Comparison of ENCODE assay signal across 26 mouse cellular contexts in the genomic region with DNA sequence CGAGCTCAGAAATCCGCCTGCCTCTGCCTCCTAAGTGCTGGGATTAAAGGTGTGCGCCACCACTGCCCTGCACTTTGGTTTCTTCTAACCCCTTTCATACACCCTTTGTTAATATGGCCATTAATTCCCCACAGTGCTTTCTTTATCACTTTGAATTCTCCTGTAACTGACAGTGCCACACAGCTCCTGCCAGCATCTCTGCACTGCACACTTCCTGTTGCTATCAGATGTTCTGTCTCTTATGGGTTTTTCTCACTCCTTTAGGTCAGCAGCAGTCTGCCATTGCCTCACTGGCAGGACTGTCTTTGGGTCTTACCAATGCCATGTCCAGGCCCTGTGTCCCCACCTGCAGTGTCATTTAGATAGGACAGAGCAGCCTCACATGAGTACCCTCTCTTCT. TPM values are rescaled to one million over a fixed set of nuclear protein-coding genes. Genes with fewer than 3 reads are reported as not detected.
DNase-seq lines count a peak whose midpoint lies in the region; ATAC-seq and TF ChIP-seq lines count a peak whose summit lies in the region.
"Had no signal": no experiment of that assay in that cellular context is flagged by ENCODE, and none has a peak within 500 bp of the region (broad histone marks: within the 10 kb centered on the region; RNA-seq: fewer than 3 reads in every experiment).

No protein-coding gene starts in this region.

- peaks cover 7% of the 10 kb centered on the region for H3K4me1 ChIP-seq in heart, embryonic 12.5 days (replicated peaks)
- H3K4me1 ChIP-seq in limb, embryonic 10.5 days: peaks cover 3% of the 10 kb centered on the region; the same call in 1 of the 2 replicates
- H3K4me1 ChIP-seq in cerebellum, adult 2 months (ENCODE audit: control insufficient read depth, insufficient read depth, low read length): peaks cover 3% of the 10 kb centered on the region
- H3K4me1 ChIP-seq: embryonic facial prominence, embryonic 12.5 days had no signal

- H3K27me3 ChIP-seq in heart, embryonic 12.5 days (replicated peaks): no peaks in the 10 kb centered on the region
- H3K27me3 ChIP-seq in limb, embryonic 10.5 days (ENCODE audit: low read depth, poor library complexity, severe bottlenecking): no peaks in the 10 kb centered on the region
- H3K27me3 ChIP-seq in cerebellum, adult 2 months (ENCODE audit: control insufficient read depth, insufficient read depth, low read length): no peaks in the 10 kb centered on the region
- H3K27me3 ChIP-seq: CH12.LX; embryonic facial prominence, embryonic 12.5 days; forebrain, embryonic 13.5 days; forebrain, embryonic 15.5 days; Patski had no signal

- no peaks in the 10 kb centered on the region; the same call in 1 of the 2 replicates for H3K9me3 ChIP-seq in heart, embryonic 12.5 days (replicated peaks)
- H3K9me3 ChIP-seq in limb, embryonic 10.5 days (replicated peaks): no peaks in the 10 kb centered on the region
- H3K9me3 ChIP-seq: embryonic facial prominence, embryonic 10.5 days; embryonic facial prominence, embryonic 12.5 days; forebrain, embryonic 13.5 days; forebrain, embryonic 15.5 days; G1E had no signal

- 85% methylated on average over 3 of the region's 3 CpGs for WGBS in heart, embryonic 12.5 days
- WGBS in limb, embryonic 10.5 days: 91% methylated on average over 3 of the region's 3 CpGs
- 93% methylated on average over 3 of the region's 3 CpGs for WGBS in cerebellum, adult 2 months

- TF ChIP-seq POLR2A in cerebellum, adult 2 months (IDR thresholded peaks at IDR 0.05; ENCODE audit: borderline replicate concordance, insufficient read depth, low read length): no peak

- H3K36me3 ChIP-seq in heart, embryonic 12.5 days: peaks cover 45% of the 10 kb centered on the region
- H3K36me3 ChIP-seq in limb, embryonic 10.5 days: peaks cover 29% of the 10 kb centered on the region

- no peak overlapping the region for H3K9ac ChIP-seq in heart, embryonic 12.5 days
- H3K9ac ChIP-seq: embryonic facial prominence, embryonic 12.5 days; forebrain, embryonic 13.5 days; forebrain, embryonic 15.5 days; forebrain, postnatal 0 days had no signal

- H3K27ac ChIP-seq in heart, embryonic 12.5 days (ENCODE audit: poor library complexity, severe bottlenecking): no peak overlapping the region
- H3K27ac ChIP-seq in limb, embryonic 10.5 days: no peak overlapping the region
- H3K27ac ChIP-seq in cerebellum, adult 2 months (ENCODE audit: insufficient read depth, low read length): no peak overlapping the region
- H3K27ac ChIP-seq: embryonic facial prominence, embryonic 10.5 days; embryonic facial prominence, embryonic 12.5 days; forebrain, embryonic 13.5 days; forebrain, embryonic 15.5 days had no signal

- ATAC-seq in heart, embryonic 12.5 days (ENCODE audit: insufficient number of reproducible peaks, low FRiP score): no peak
- ATAC-seq in common myeloid progenitor, adult 5-6 weeks (replicated peaks; ENCODE audit: low read depth, poor library complexity, severe bottlenecking): peak; percentile 84
- peak; percentile 77 for ATAC-seq in megakaryocyte-erythroid progenitor cell, adult 5-6 weeks (replicated peaks; ENCODE audit: low FRiP score, low TSS enrichment, poor library complexity, severe bottlenecking)
- ATAC-seq: activated CD4-positive, CD25-positive, alpha-beta regulatory T cell, adult 4 months; forebrain, embryonic 13.5 days; forebrain, embryonic 15.5 days; forebrain, postnatal 0 days; Patski had no signal

- no peak overlapping the region for H3K4me2 ChIP-seq in heart, embryonic 12.5 days
- H3K4me2 ChIP-seq: embryonic facial prominence, embryonic 12.5 days; forebrain, embryonic 13.5 days; forebrain, embryonic 15.5 days had no signal

- peak; percentile 82 for DNase-seq in heart, adult 11 months
- DNase-seq in 416B (ENCODE audit: low read depth): peak; percentile 39
- no peak for DNase-seq in limb, embryonic 10.5 days (ENCODE audit: low spot score)
- DNase-seq in cerebellum, adult 2 months: no peak
- DNase-seq: adrenal gland, adult 8-10 months; adrenal gland, postnatal 14 days; adrenal gland, postnatal 36 days; B cell, adult 2 months; cerebellum, adult 11-12 months; cerebellum, adult 8-10 months; cerebellum, adult 9-11 months; cerebellum, postnatal 14 days; cerebellum, postnatal 36 days; forebrain, postnatal 0 days had no signal

- no peak overlapping the region for H3K4me3 ChIP-seq in heart, embryonic 12.5 days
- no peak overlapping the region for H3K4me3 ChIP-seq in limb, embryonic 10.5 days
- H3K4me3 ChIP-seq in cerebellum, adult 2 months (replicated peaks; ENCODE audit: insufficient read depth, low read depth, low read length): no peak overlapping the region
- H3K4me3 ChIP-seq: embryonic facial prominence, embryonic 10.5 days; embryonic facial prominence, embryonic 12.5 days; forebrain, embryonic 13.5 days; forebrain, embryonic 15.5 days had no signal

- TF ChIP-seq CTCF in cerebellum, adult 2 months (IDR thresholded peaks at IDR 0.05; ENCODE audit: borderline replicate concordance, insufficient read depth, low read depth, low read length): no peak

RNA-seq across cellular contexts. Expression of gene Zfp3, which starts 6.8 kb away (rescaled TPM):
- polyA plus RNA-seq in heart, embryonic 12.5 days (2016; fragmentation: Nextera tagmentation; extraction: Ambion mirVana): 7.3 and 8.3 TPM in 2 replicates
- total RNA-seq in common myeloid progenitor, adult 5-6 weeks (2017): 2.3 and 4.2 TPM in 2 replicates
- total RNA-seq in megakaryocyte-erythroid progenitor cell, adult 5-6 weeks (2014; fragmentation: Nextera tagmentation): 3.1 and 5.6 TPM in 2 replicates
- total RNA-seq in megakaryocyte-erythroid progenitor cell, adult 5-6 weeks (2017): 1.6 and 3.9 TPM in 2 replicates
- polyA plus RNA-seq in limb, embryonic 10.5 days (2016; fragmentation: Nextera tagmentation; extraction: Ambion mirVana): 3.0 and 5.1 TPM in 2 replicates
- polyA plus RNA-seq in cerebellum, adult 2 months (2012; rRNA removed): 10.4 and 11.1 TPM in 2 replicates

RNA-seq across cellular contexts. Expression of gene Scimp, which starts 41.6 kb away (rescaled TPM):
- polyA plus RNA-seq in heart, embryonic 12.5 days (2016; fragmentation: Nextera tagmentation; extraction: Ambion mirVana): not detected in 2 replicates
- not detected in 2 replicates for total RNA-seq in common myeloid progenitor, adult 5-6 weeks (2017)
- total RNA-seq in megakaryocyte-erythroid progenitor cell, adult 5-6 weeks (2014; fragmentation: Nextera tagmentation): not detected in 2 replicates
- total RNA-seq in megakaryocyte-erythroid progenitor cell, adult 5-6 weeks (2017): 0.99 TPM in 1 of 2 replicates, not detected in the other
- polyA plus RNA-seq in limb, embryonic 10.5 days (2016; fragmentation: Nextera tagmentation; extraction: Ambion mirVana): 0.18 TPM in 1 of 2 replicates, not detected in the other
- polyA plus RNA-seq in cerebellum, adult 2 months (2012; rRNA removed): 0.10 TPM in 1 of 2 replicates, not detected in the other
- total RNA-seq: forebrain, postnatal 0 days; G1E had no signal
- polyA plus RNA-seq: embryonic facial prominence, embryonic 10.5 days; embryonic facial prominence, embryonic 12.5 days; forebrain, embryonic 11.5 days; forebrain, embryonic 13.5 days; forebrain, embryonic 15.5 days; forebrain, postnatal 0 days; G1E had no signal

Comparison
In these comparisons a context has a peak if more than half of its experiments do, and no peak if none do; other contexts are left out.
1. DNase-seq: peak in heart, adult 11 months (single experiment) and 416B (single experiment); none in limb, embryonic 10.5 days (single experiment) and cerebellum, adult 2 months (0 of 2).